Mouse (Mus musculus) liver, embryonic 14.5 days (tissue): Measurements from ENCODE around the gene Smim4. TPM values are rescaled to one million over a fixed set of nuclear protein-coding genes. Genes with fewer than 3 reads are reported as not detected.

ENCODE experiments used
- ATAC-seq: fragments of 200-750 bp; cut with Nextera tagmentation; 2 replicates; pipeline ENCODE4 v1.8.0; 2017; ENCODE audit warnings: moderate number of reproducible peaks, mild to moderate bottlenecking, moderate library complexity; ENCODE audit not compliant: insufficient read depth
- DNase-seq, 3 experiments: peaks; one replicate each; pipeline ENCODE4 v3.0.0-alpha.2; 2012 to 2013; ENCODE audit warnings: low read depth in 3 of 3, low spot score in 3 of 3
- H3K27ac ChIP-seq: fragments of 300-500 bp; sonication (generic); 2 replicates; pipeline ENCODE4 v1.5.1; 2014; ENCODE audit warnings: moderate library complexity, mild to moderate bottlenecking, control low read depth, inconsistent platforms
- H3K27me3 ChIP-seq: fragments of 300-500 bp; sonication (generic); 2 replicates; pipeline ENCODE4 v1.6.1; 2014; ENCODE audit warnings: mild to moderate bottlenecking, low read length, moderate library complexity; ENCODE audit not compliant: control insufficient read depth, insufficient read depth
- H3K36me3 ChIP-seq: fragments of 300-500 bp; sonication (generic); replicated peaks from 2 replicates; pipeline ENCODE4 v1.6.1; 2014; ENCODE audit warnings: low read depth; ENCODE audit not compliant: control insufficient read depth, insufficient read depth
- H3K4me1 ChIP-seq, 2 experiments: fragments of 200-500 bp in 1 of 2; fragments of 300-500 bp in 1 of 2; sonication (generic) in 1 of 2; replicated peaks; 2 replicates each; pipeline ENCODE4 v1.6.1; 2012 to 2014; ENCODE audit warnings: antibody characterized with exemption in 1 of 2, inconsistent platforms in 1 of 2, low read length in 1 of 2; ENCODE audit not compliant: control insufficient read depth in 2 of 2, insufficient read depth in 2 of 2
- H3K4me2 ChIP-seq: fragments of 300-500 bp; sonication (generic); 2 replicates; pipeline ENCODE4 v1.6.1; 2014; ENCODE audit warnings: low read depth, mild to moderate bottlenecking, control low read depth, moderate library complexity
- H3K4me3 ChIP-seq, 2 experiments: fragments of 200-500 bp in 1 of 2; fragments of 300-500 bp in 1 of 2; sonication (generic) in 1 of 2; 2 replicates each; pipeline ENCODE4 v1.5.1; 2012 to 2014; ENCODE audit warnings: low read depth in 2 of 2, low read length in 2 of 2, mild to moderate bottlenecking in 2 of 2, control low read depth in 1 of 2, inconsistent platforms in 1 of 2, moderate library complexity in 1 of 2; ENCODE audit not compliant: insufficient read depth in 1 of 2
- H3K9ac ChIP-seq: fragments of 300-500 bp; sonication (generic); replicated peaks from 2 replicates; pipeline ENCODE4 v1.6.1; 2014; ENCODE audit warnings: mild to moderate bottlenecking, control low read depth, moderate library complexity
- H3K9me3 ChIP-seq: fragments of 300-500 bp; sonication (generic); 2 replicates; pipeline ENCODE4 v1.6.1; 2016; ENCODE audit warnings: low read length, mixed read lengths; ENCODE audit not compliant: control insufficient read depth
- CTCF ChIP-seq: IDR thresholded peaks from 2 replicates; pipeline ENCODE4 v1.5.1; 2016; ENCODE audit warnings: antibody characterized with exemption, low read depth, control low read depth
- EP300 ChIP-seq: IDR thresholded peaks from 2 replicates; pipeline ENCODE4 v1.6.1; 2016; ENCODE audit warnings: antibody characterized with exemption, low read depth
- WGBS: fragments of 180-500 bp; shearing (Covaris S2); extraction: QIAGEN DNeasy Blood & Tissue Kit; methylation state at CpG from one replicate; pipeline ENCODE4 v1.1.7; 2014; ENCODE audit not compliant: insufficient replicate concordance; 5-methylcytosine and 5-hydroxymethylcytosine counted together
- polyA plus RNA-seq, 2 experiments: library from polyadenylated mRNA; depleted of rRNA in 1 of 2; stranded (reverse) in 1 of 2; unstranded in 1 of 2; fragments of >200 nt; fragmentation: Nextera tagmentation in 1 of 2; extraction: Ambion mirVana in 1 of 2; gene quantifications; 2 replicates each; pipeline versions ENCODE4 v1.2.1 to v1.2.3; 2012 to 2014

Smim4 gene
- polyA plus RNA-seq, 2 experiments, result 26.7 to 81.7 TPM

GRCm38 (mm10) chr14:31079313-31080028 lies 49.3 kb downstream of the Smim4 start:
- no peaks in the 10 kb centered on the region for H3K27me3 ChIP-seq
- peak overlapping the region; percentile 75 for H3K27ac ChIP-seq
- WGBS, result 58% methylated on average over 3 of the region's 3 CpGs
- H3K9ac ChIP-seq, result peak overlapping the region; percentile 21; the same call in 1 of the 2 replicates
- peak; percentile 22 to 46 (median 29) for DNase-seq
- no peaks in the 10 kb centered on the region for H3K9me3 ChIP-seq
- peak overlapping the region; percentile 53 for H3K4me2 ChIP-seq
- H3K36me3 ChIP-seq, result peaks cover 36% of the 10 kb centered on the region
- ATAC-seq, result peak; percentile 75
- TF ChIP-seq EP300, result peak; percentile 79
- TF ChIP-seq CTCF, result no peak
- peak overlapping the region in 1 of 2 experiments; percentile 12; a peak in 1 of 4 replicates for H3K4me3 ChIP-seq
- peaks cover 16 to 18% of the 10 kb centered on the region in 2 experiments for H3K4me1 ChIP-seq

- Histone ChIP-seq H3K9ac (peak overlapping the region; percentile 24), H3K4me3 (no peak overlapping the region), H3K4me2 (peak overlapping the region; percentile 53), H3K9me3 (no peaks in the 10 kb centered on the region), H3K27me3 (no peaks in the 10 kb centered on the region), H3K36me3 (peaks cover 44% of the 10 kb centered on the region), H3K27ac (peak overlapping the region; percentile 75), H3K4me1 (peaks cover 16 to 18% of the 10 kb centered on the region in 2 experiments)
- no peak for DNase-seq
- peak; percentile 42; the same call in 1 of the 2 replicates for ATAC-seq
- WGBS, result 82% methylated on average over 3 of the region's 3 CpGs
- no peak for TF ChIP-seq CTCF
- no peak for TF ChIP-seq EP300
These were observed 50.1 kb downstream of the Smim4 start for GRCm38 (mm10) chr14:31078597-31079208.

- DNase-seq (no peak), ATAC-seq (no peak)
- Histone ChIP-seq H3K4me3 (no peak overlapping the region), H3K36me3 (peaks cover 48% of the 10 kb centered on the region), H3K9me3 (no peaks in the 10 kb centered on the region), H3K4me2 (no peak overlapping the region), H3K27me3 (no peaks in the 10 kb centered on the region), H3K9ac (no peak overlapping the region), H3K4me1 (no peaks in the 10 kb centered on the region), H3K27ac (no peak overlapping the region)
- no peak for TF ChIP-seq EP300
- TF ChIP-seq CTCF, result no peak
- WGBS, result 89% methylated on average over 4 of the region's 4 CpGs
These were observed 59.5 kb downstream of the Smim4 start for GRCm38 (mm10) chr14:31069086-31069733.

- WGBS, result 30% methylated on average over 1 of the region's 1 CpGs
- ATAC-seq (no peak), DNase-seq (no peak)
- Histone ChIP-seq H3K27me3 (no peaks in the 10 kb centered on the region), H3K9ac (no peak overlapping the region), H3K4me1 (no peaks in the 10 kb centered on the region), H3K9me3 (no peaks in the 10 kb centered on the region), H3K36me3 (peaks cover 67% of the 10 kb centered on the region), H3K4me3 (no peak overlapping the region), H3K27ac (no peak overlapping the region), H3K4me2 (no peak overlapping the region)
- TF ChIP-seq CTCF, result peak; percentile 71
- TF ChIP-seq EP300, result no peak
These were observed 66.5 kb downstream of the Smim4 start for GRCm38 (mm10) chr14:31062277-31062676.

- TF ChIP-seq CTCF, result no peak
- peak; percentile 96 for TF ChIP-seq EP300
- Histone ChIP-seq H3K36me3 (peaks cover 43% of the 10 kb centered on the region), H3K9ac (no peak overlapping the region), H3K4me3 (no peak overlapping the region), H3K27ac (peak overlapping the region; percentile 91), H3K9me3 (no peaks in the 10 kb centered on the region), H3K27me3 (no peaks in the 10 kb centered on the region), H3K4me2 (peak overlapping the region; percentile 56), H3K4me1 (peaks cover 23 to 26% of the 10 kb centered on the region in 2 experiments)
- ATAC-seq (peak; percentile 100), DNase-seq (peak; percentile 78 to 84 (median 84))
- 27% methylated on average over 1 of the region's 1 CpGs for WGBS
These were observed 82.9 kb downstream of the Smim4 start for GRCm38 (mm10) chr14:31045817-31046216.
